Mouse (Mus musculus) G1E (cell line): ENCODE data around the gene Gm10382.

Experiments used
- CTCF ChIP-seq: IDR thresholded peaks from 2 replicates; pipeline ENCODE4 v1.5.1; 2012; ENCODE audit warnings: low read depth, low read length, inconsistent platforms, mixed read lengths
- GATA1 ChIP-seq: IDR thresholded peaks from 2 replicates; pipeline ENCODE4 v1.6.1; 2012; ENCODE audit warnings: borderline replicate concordance, low read length, inconsistent platforms, mixed read lengths
- GATA2 ChIP-seq: IDR thresholded peaks from 2 replicates; pipeline ENCODE4 v1.6.1; 2012; ENCODE audit warnings: low read depth, low read length, inconsistent platforms, borderline replicate concordance
- POLR2AphosphoS5 ChIP-seq: IDR thresholded peaks from 2 replicates; pipeline ENCODE4 v1.6.1; 2012; ENCODE audit warnings: low read depth, low read length, inconsistent platforms; ENCODE audit not compliant: insufficient replicate concordance
- TAL1 ChIP-seq: conservative IDR thresholded peaks from 2 replicates; pipeline ENCODE4 v1.6.1; 2012; ENCODE audit warnings: low read depth, low read length, inconsistent platforms, mixed read lengths

DNA sequence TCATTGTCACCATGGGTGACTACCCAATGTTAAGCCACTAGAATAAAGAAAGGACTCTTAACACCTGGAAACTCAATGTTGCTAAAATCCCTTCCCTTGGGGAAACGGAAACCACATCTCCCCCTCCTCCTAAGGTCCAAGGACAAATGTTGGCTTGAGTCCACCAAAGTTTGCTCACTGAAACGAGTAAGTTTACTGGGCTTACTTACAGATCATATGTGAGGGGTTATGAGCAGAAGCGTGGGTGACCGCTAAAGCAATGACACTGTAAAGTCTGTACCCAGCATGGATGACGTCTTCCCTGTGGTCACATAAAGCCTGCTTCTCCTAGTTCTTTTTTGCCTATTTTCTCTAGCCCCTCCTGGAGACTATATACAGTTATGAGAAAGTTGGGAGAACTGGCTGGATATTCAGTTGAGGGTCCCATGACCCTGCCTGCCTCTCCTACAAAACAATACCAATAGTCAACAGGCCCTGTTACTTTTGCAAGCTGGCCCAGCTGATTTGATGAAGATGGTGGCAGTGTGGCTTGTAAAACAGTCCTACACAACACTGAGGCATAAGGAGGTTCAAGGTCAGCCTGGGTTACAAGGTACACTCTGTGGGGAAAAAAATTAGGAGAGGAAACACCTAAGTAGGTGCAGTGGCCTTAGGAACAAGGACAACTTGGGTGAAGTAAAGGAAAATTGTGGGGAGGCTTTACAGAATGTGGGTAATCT is 7.0 kb upstream of the Gm10382 start:
- TF ChIP-seq CTCF (no peak), POLR2AphosphoS5 (peak; percentile 48; the same call in 1 of the 2 replicates), TAL1 (no peak), GATA1 (no peak), GATA2 (no peak)
